Mouse (Mus musculus) lung, embryonic 14.5 days (tissue): ENCODE data around the gene Serpina3g. TPM values are rescaled to one million over a fixed set of nuclear protein-coding genes. Genes with fewer than 3 reads are reported as not detected.

Experiments
- ATAC-seq: fragments of 200-750 bp; cut with Nextera tagmentation; 2 replicates; pipeline ENCODE4 v1.8.0; 2017; ENCODE audit warnings: mild to moderate bottlenecking, moderate TSS enrichment, moderate library complexity; ENCODE audit not compliant: insufficient read depth
- DNase-seq: peaks from one replicate; pipeline ENCODE4 v3.0.0-alpha.2; 2015
- H3K27ac ChIP-seq: fragments of 300-500 bp; sonication (generic); 2 replicates; pipeline ENCODE4 v1.5.1; 2014; ENCODE audit warnings: low read depth, mild to moderate bottlenecking, moderate library complexity
- H3K27me3 ChIP-seq: fragments of 300-500 bp; sonication (generic); 2 replicates; pipeline ENCODE4 v1.6.1; 2014; ENCODE audit warnings: low read length, control low read depth; ENCODE audit not compliant: insufficient read depth
- H3K36me3 ChIP-seq: fragments of 300-500 bp; sonication (generic); 2 replicates; pipeline ENCODE4 v1.6.1; 2014; ENCODE audit warnings: control low read depth; ENCODE audit not compliant: insufficient read depth
- H3K4me1 ChIP-seq: fragments of 300-500 bp; sonication (generic); 2 replicates; pipeline ENCODE4 v1.6.1; 2014; ENCODE audit warnings: antibody characterized with exemption, control low read depth; ENCODE audit not compliant: insufficient read depth
- H3K4me2 ChIP-seq: fragments of 300-500 bp; sonication (generic); 2 replicates; pipeline ENCODE4 v1.6.1; 2014; ENCODE audit warnings: mild to moderate bottlenecking
- H3K4me3 ChIP-seq: fragments of 300-500 bp; sonication (generic); 2 replicates; pipeline ENCODE4 v1.5.1; 2014; ENCODE audit warnings: low read depth, low read length
- H3K9ac ChIP-seq: fragments of 300-500 bp; sonication (generic); 2 replicates; pipeline ENCODE4 v1.6.1; 2014
- H3K9me3 ChIP-seq: fragments of 300-500 bp; sonication (generic); 2 replicates; pipeline ENCODE4 v1.6.1; 2016; ENCODE audit warnings: low read depth, low read length, control low read depth
- CTCF ChIP-seq: IDR thresholded peaks from 2 replicates; pipeline ENCODE4 v1.5.1; 2016; ENCODE audit warnings: antibody characterized with exemption, low read depth
- WGBS: fragments of 180-500 bp; shearing (Covaris S2); extraction: QIAGEN DNeasy Blood & Tissue Kit; methylation state at CpG from one replicate; pipeline ENCODE4 v1.1.7; 2014; 5-methylcytosine and 5-hydroxymethylcytosine counted together
- polyA plus RNA-seq: library from polyadenylated mRNA; unstranded; fragments of >200 nt; fragmentation: Nextera tagmentation; extraction: Ambion mirVana; gene quantifications from 2 replicates; pipeline ENCODE4 v1.2.1, GENCODE M21; 2014

The Serpina3g gene
- polyA plus RNA-seq, 1 experiment from 2014 or later = 0.50 TPM

- no peaks in the 10 kb centered on the region for H3K36me3 ChIP-seq
- DNase-seq = peak; percentile 44
- no peaks in the 10 kb centered on the region for H3K9me3 ChIP-seq
- H3K4me2 ChIP-seq = no peak overlapping the region
- TF ChIP-seq CTCF = no peak
- H3K27me3 ChIP-seq = no peaks in the 10 kb centered on the region
- no peak overlapping the region for H3K27ac ChIP-seq
- H3K9ac ChIP-seq = no peak overlapping the region
- no peak overlapping the region for H3K4me3 ChIP-seq
- H3K4me1 ChIP-seq = no peaks in the 10 kb centered on the region
- 82% methylated on average over 18 of the region's 18 CpGs for WGBS
- ATAC-seq = no peak
Observed at GRCm38 (mm10) chr12:104278216-104279055, 42.4 kb downstream of the Serpina3g start.

- no peak overlapping the region for H3K27ac ChIP-seq
- no peak overlapping the region for H3K4me3 ChIP-seq
- no peak for TF ChIP-seq CTCF
- no peaks in the 10 kb centered on the region for H3K9me3 ChIP-seq
- no peaks in the 10 kb centered on the region for H3K27me3 ChIP-seq
- WGBS = 16% methylated on average over 3 of the region's 3 CpGs
- no peak overlapping the region for H3K4me2 ChIP-seq
- no peak overlapping the region for H3K9ac ChIP-seq
- no peak for DNase-seq
- no peak for ATAC-seq
- H3K4me1 ChIP-seq = no peaks in the 10 kb centered on the region
- no peaks in the 10 kb centered on the region for H3K36me3 ChIP-seq
Observed at GRCm38 (mm10) chr12:104279056-104279435, 43.0 kb downstream of the Serpina3g start.

- Histone ChIP-seq H3K27me3 (no peaks in the 10 kb centered on the region), H3K9me3 (no peaks in the 10 kb centered on the region; the same call in 1 of the 2 replicates), H3K4me3 (no peak overlapping the region), H3K9ac (no peak overlapping the region), H3K4me1 (no peaks in the 10 kb centered on the region), H3K4me2 (no peak overlapping the region), H3K36me3 (no peaks in the 10 kb centered on the region), H3K27ac (no peak overlapping the region)
- no peak for ATAC-seq
- 85% methylated on average over 11 of the region's 11 CpGs for WGBS
- TF ChIP-seq CTCF = no peak
- DNase-seq = no peak
Observed at GRCm38 (mm10) chr12:104283380-104283779, 47.3 kb downstream of the Serpina3g start.

- H3K9ac ChIP-seq = no peak overlapping the region
- H3K27ac ChIP-seq = no peak overlapping the region
Observed at GRCm38 (mm10) chr12:104288336-104288735, 52.3 kb downstream of the Serpina3g start.

GRCm38 (mm10) chr12:104289872-104290271 is 53.8 kb downstream of the Serpina3g start:
- 32% methylated on average over 4 of the region's 4 CpGs for WGBS
- H3K36me3 ChIP-seq = no peaks in the 10 kb centered on the region
- no peak overlapping the region for H3K4me3 ChIP-seq
- H3K9me3 ChIP-seq = no peaks in the 10 kb centered on the region; the same call in 1 of the 2 replicates
- ATAC-seq (no peak), DNase-seq (no peak)
- H3K27me3 ChIP-seq = no peaks in the 10 kb centered on the region
- H3K27ac ChIP-seq = no peak overlapping the region
- TF ChIP-seq CTCF = no peak
- no peak overlapping the region for H3K4me2 ChIP-seq
- H3K9ac ChIP-seq = no peak overlapping the region
- H3K4me1 ChIP-seq = no peaks in the 10 kb centered on the region

More at GRCm38 (mm10) chr12:104288336-104288735, 52.3 kb downstream of the Serpina3g start:
- no peak overlapping the region for H3K4me3 ChIP-seq
- H3K4me1 ChIP-seq = no peaks in the 10 kb centered on the region
- no peaks in the 10 kb centered on the region for H3K27me3 ChIP-seq
- DNase-seq = no peak
- no peak for TF ChIP-seq CTCF
- no peak for ATAC-seq
- H3K36me3 ChIP-seq = no peaks in the 10 kb centered on the region
- H3K4me2 ChIP-seq = no peak overlapping the region
- no peaks in the 10 kb centered on the region; the same call in 1 of the 2 replicates for H3K9me3 ChIP-seq

Other genes with a start within 250 kb of the Serpina3g start
- gene Serpina11, start 246.3 kb upstream of the Serpina3g start, polyA plus RNA-seq = not detected in 2 replicates
- not detected in 2 replicates for gene Serpina9, start 222.5 kb upstream of the Serpina3g start, polyA plus RNA-seq
- not detected in 2 replicates for gene Serpina12, start 191.8 kb upstream of the Serpina3g start, polyA plus RNA-seq
- gene Serpina5, start 135.1 kb upstream of the Serpina3g start, polyA plus RNA-seq = not detected in 2 replicates
- not detected in 2 replicates for gene Serpina3a, start 123.5 kb upstream of the Serpina3g start, polyA plus RNA-seq
- not detected in 2 replicates for gene Serpina3b, start 108.2 kb upstream of the Serpina3g start, polyA plus RNA-seq
- not detected in 2 replicates for gene Serpina3c, start 82.4 kb upstream of the Serpina3g start, polyA plus RNA-seq
- gene Serpina3f, start 21.7 kb upstream of the Serpina3g start, polyA plus RNA-seq = 0.12 TPM in 1 of 2 replicates, not detected in the other
- not detected in 2 replicates for gene Serpina3i, start 26.9 kb downstream of the Serpina3g start, polyA plus RNA-seq
- not detected in 2 replicates for gene Serpina3j, start 78.3 kb downstream of the Serpina3g start, polyA plus RNA-seq
- gene Serpina3k, start 102.2 kb downstream of the Serpina3g start, polyA plus RNA-seq = not detected in 2 replicates
- gene Serpina3m, start 102.2 kb downstream of the Serpina3g start, polyA plus RNA-seq = not detected in 2 replicates
- gene Serpina3n, start 170.5 kb downstream of the Serpina3g start, polyA plus RNA-seq = not detected in 2 replicates
- 0.34 TPM in 1 of 2 replicates, not detected in the other for gene Gsc, start 237.1 kb downstream of the Serpina3g start, polyA plus RNA-seq